Mouse (Mus musculus) midbrain, embryonic 10.5 days (tissue): ENCODE results near the gene Pou3f1. TPM values are rescaled to one million over a fixed set of nuclear protein-coding genes. Genes with fewer than 3 reads are reported as not detected.

Experiments
- DNase-seq: peaks from one replicate; pipeline ENCODE4 v3.0.0-alpha.2; 2017; ENCODE audit warnings: low spot score
- H3K27ac ChIP-seq: fragments of 300-500 bp; sonication (generic); replicated peaks from 2 replicates; pipeline ENCODE4 v1.5.1; 2016; ENCODE audit warnings: mild to moderate bottlenecking
- H3K27me3 ChIP-seq: fragments of 300-500 bp; sonication (generic); 2 replicates; pipeline ENCODE4 v1.6.1; 2016; ENCODE audit warnings: low read depth, mild to moderate bottlenecking; ENCODE audit not compliant: poor library complexity, severe bottlenecking
- H3K36me3 ChIP-seq: fragments of 300-500 bp; sonication (generic); 2 replicates; pipeline ENCODE4 v1.6.1; 2016; ENCODE audit warnings: mild to moderate bottlenecking, moderate library complexity
- H3K4me1 ChIP-seq: fragments of 300-500 bp; sonication (generic); 2 replicates; pipeline ENCODE4 v1.6.1; 2016
- H3K4me3 ChIP-seq: fragments of 300-500 bp; sonication (generic); 2 replicates; pipeline ENCODE4 v1.5.1; 2016; ENCODE audit warnings: mild to moderate bottlenecking, moderate library complexity
- H3K9me3 ChIP-seq: fragments of 300-500 bp; sonication (generic); replicated peaks from 2 replicates; pipeline ENCODE4 v1.6.1; 2016; ENCODE audit warnings: mild to moderate bottlenecking
- WGBS: fragments of 180-500 bp; shearing (Covaris S2); methylation state at CpG from one replicate; pipeline ENCODE4 v1.1.7; 2016; 5-methylcytosine and 5-hydroxymethylcytosine counted together
- polyA plus RNA-seq: library from polyadenylated mRNA; unstranded; fragments of >200 nt; fragmentation: Nextera tagmentation; extraction: Ambion mirVana; gene quantifications from 2 replicates; pipeline ENCODE4 v1.2.1, GENCODE M21; 2016

Gene Pou3f1
- polyA plus RNA-seq, 1 experiment from 2014 or later = 13.8 TPM

- no peaks in the 10 kb centered on the region for H3K9me3 ChIP-seq
- peak overlapping the region; percentile 50 for H3K4me3 ChIP-seq
- H3K27me3 ChIP-seq = peaks cover 28% of the 10 kb centered on the region
- peak; percentile 64 for DNase-seq
- H3K36me3 ChIP-seq = peaks cover 22% of the 10 kb centered on the region
- H3K4me1 ChIP-seq = peaks cover 51% of the 10 kb centered on the region
- WGBS = 4% methylated on average over 18 of the region's 18 CpGs
- H3K27ac ChIP-seq = peak overlapping the region; percentile 86
Observed at GRCm38 (mm10) chr4:124709961-124710446, 53.4 kb downstream of the Pou3f1 start.

Other genes starting within 250 kb of the Pou3f1 start
- 0.73 and 1.9 TPM in 2 replicates for gene 3100002H09Rik, start 46.0 kb upstream of the Pou3f1 start, polyA plus RNA-seq
- 63.6 and 68.0 TPM in 2 replicates for gene Utp11, start 36.8 kb downstream of the Pou3f1 start, polyA plus RNA-seq
- gene Fhl3, start 43.9 kb downstream of the Pou3f1 start, polyA plus RNA-seq = 4.6 and 5.8 TPM in 2 replicates
- gene Sf3a3, start 58.0 kb downstream of the Pou3f1 start, polyA plus RNA-seq = 247 and 256 TPM in 2 replicates
- 25.7 and 26.1 TPM in 2 replicates for gene Inpp5b, start 85.0 kb downstream of the Pou3f1 start, polyA plus RNA-seq
- gene Mtf1, start 145.3 kb downstream of the Pou3f1 start, polyA plus RNA-seq = 19.2 and 21.5 TPM in 2 replicates
- gene Yrdc, start 193.9 kb downstream of the Pou3f1 start, polyA plus RNA-seq = 40.0 and 44.0 TPM in 2 replicates
- 51.5 and 52.2 TPM in 2 replicates for gene 1110065P20Rik, start 194.4 kb downstream of the Pou3f1 start, polyA plus RNA-seq
- gene Maneal, start 205.4 kb downstream of the Pou3f1 start, polyA plus RNA-seq = 4.2 and 4.8 TPM in 2 replicates
- gene Epha10, start 224.1 kb downstream of the Pou3f1 start, polyA plus RNA-seq = 5.1 and 7.9 TPM in 2 replicates